8 mouse cellular contexts compared by ENCODE assay signal in the genomic region with DNA sequence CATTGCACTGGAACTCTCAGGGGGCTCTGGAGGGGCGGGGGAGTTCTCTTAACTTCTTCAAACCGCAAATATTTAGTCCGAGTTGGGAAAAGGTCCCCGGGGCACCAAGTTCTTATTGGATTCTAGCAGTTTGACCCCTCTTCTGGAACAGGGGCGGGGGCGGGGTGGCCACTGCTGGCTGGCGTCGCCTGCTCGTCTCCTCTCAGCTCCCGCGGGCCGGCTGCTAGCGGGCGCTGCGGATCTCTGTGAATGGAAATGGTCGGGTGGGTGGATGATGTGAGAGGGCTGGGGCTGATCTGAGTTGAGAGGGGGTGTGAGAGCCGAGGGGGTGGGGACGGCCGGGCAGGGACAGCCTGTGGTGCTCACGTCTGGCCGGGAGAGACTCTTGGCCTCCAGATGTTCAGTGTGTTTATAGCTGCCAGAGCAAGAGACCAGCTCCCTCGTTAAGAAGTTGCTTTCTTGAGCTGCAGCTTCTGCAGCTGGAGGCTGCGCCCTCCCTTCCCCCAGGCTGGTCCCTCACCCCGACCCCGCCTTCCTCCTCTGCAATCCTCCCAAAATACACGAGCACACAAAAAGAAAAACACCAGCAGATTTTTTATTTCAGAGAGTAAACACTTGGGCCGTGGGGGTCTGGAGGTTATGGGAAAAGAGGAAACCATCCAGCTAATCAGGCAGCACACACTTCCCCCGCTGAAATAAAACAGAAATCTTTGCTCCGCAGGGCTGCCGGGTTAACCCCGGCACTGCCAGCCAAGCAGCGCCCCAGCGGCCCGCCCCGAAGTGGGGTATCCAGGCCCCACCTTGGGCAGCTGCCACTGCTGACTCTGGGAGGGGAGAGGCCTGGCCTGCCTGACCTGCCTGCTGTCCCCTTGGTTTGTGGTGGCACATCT. TPM values are rescaled to one million over a fixed set of nuclear protein-coding genes. Genes with fewer than 3 reads are reported as not detected.
DNase-seq lines count a peak whose midpoint lies in the region; ATAC-seq and TF ChIP-seq lines count a peak whose summit lies in the region.

No protein-coding gene starts in this region.

- H3K9ac ChIP-seq in embryonic facial prominence, embryonic 12.5 days = 0 out of 2 replicates have a peak overlapping the region, but pooled peaks have one; percentile 19
- H3K9ac ChIP-seq in heart, embryonic 12.5 days = peak overlapping the region; percentile 55
- peak overlapping the region; percentile 35; the same call in 1 of the 2 replicates for H3K9ac ChIP-seq in neural tube, embryonic 12.5 days

- DNase-seq in layer of hippocampus, adult 2 months (ENCODE audit: low spot score in 2 of 2) = no peak
- DNase-seq in layer of hippocampus, adult 9-10 months (ENCODE audit: low spot score) = no peak
- DNase-seq in kidney, adult 9 months = peak; percentile 80
- peak; percentile 82 to 85 for DNase-seq in lung, adult 18-20 months
- DNase-seq in thymus, adult 18-20 months = peak; percentile 76 to 82

- TF ChIP-seq CTCF in layer of hippocampus, adult 2 months (conservative IDR thresholded peaks at IDR 0.05) = no peak

- H3K4me1 ChIP-seq in embryonic facial prominence, embryonic 12.5 days = peaks cover 54% of the 10 kb centered on the region
- H3K4me1 ChIP-seq in heart, embryonic 12.5 days (replicated peaks) = peaks cover 57% of the 10 kb centered on the region
- peaks cover 47% of the 10 kb centered on the region for H3K4me1 ChIP-seq in neural tube, embryonic 12.5 days

- peaks cover 11% of the 10 kb centered on the region for H3K27me3 ChIP-seq in embryonic facial prominence, embryonic 12.5 days
- no peaks in the 10 kb centered on the region for H3K27me3 ChIP-seq in heart, embryonic 12.5 days (replicated peaks)
- peaks cover 60% of the 10 kb centered on the region for H3K27me3 ChIP-seq in neural tube, embryonic 12.5 days (replicated peaks)

- under 1% methylated on average over 35 of the region's 35 CpGs for WGBS in embryonic facial prominence, embryonic 12.5 days
- under 1% methylated on average over 35 of the region's 35 CpGs for WGBS in heart, embryonic 12.5 days
- WGBS in neural tube, embryonic 12.5 days = under 1% methylated on average over 35 of the region's 35 CpGs

- peak overlapping the region; percentile 60; the same call in 1 of the 2 replicates for H3K27ac ChIP-seq in layer of hippocampus, adult 2 months
- H3K27ac ChIP-seq in embryonic facial prominence, embryonic 12.5 days = peak overlapping the region; percentile 78
- peak overlapping the region; percentile 91 for H3K27ac ChIP-seq in heart, embryonic 12.5 days (ENCODE audit: poor library complexity, severe bottlenecking)
- 0 out of 2 replicates have a peak overlapping the region, but pooled peaks have one; percentile 43 for H3K27ac ChIP-seq in neural tube, embryonic 12.5 days

- peak overlapping the region; percentile 23; the same call in 1 of the 2 replicates for H3K4me3 ChIP-seq in layer of hippocampus, adult 2 months
- peak overlapping the region; percentile 31 for H3K4me3 ChIP-seq in embryonic facial prominence, embryonic 12.5 days
- peak overlapping the region; percentile 40 for H3K4me3 ChIP-seq in heart, embryonic 12.5 days
- peak overlapping the region; percentile 29 for H3K4me3 ChIP-seq in neural tube, embryonic 12.5 days

- no peaks in the 10 kb centered on the region for H3K9me3 ChIP-seq in embryonic facial prominence, embryonic 12.5 days
- H3K9me3 ChIP-seq in heart, embryonic 12.5 days (replicated peaks) = no peaks in the 10 kb centered on the region
- H3K9me3 ChIP-seq in neural tube, embryonic 12.5 days = no peaks in the 10 kb centered on the region

- H3K36me3 ChIP-seq in embryonic facial prominence, embryonic 12.5 days = no peaks in the 10 kb centered on the region
- H3K36me3 ChIP-seq in heart, embryonic 12.5 days = no peaks in the 10 kb centered on the region
- no peaks in the 10 kb centered on the region for H3K36me3 ChIP-seq in neural tube, embryonic 12.5 days

- ATAC-seq in embryonic facial prominence, embryonic 12.5 days (ENCODE audit: insufficient number of reproducible peaks, insufficient read depth, low FRiP score, low TSS enrichment) = peak; percentile 76
- peak; percentile 84 for ATAC-seq in heart, embryonic 12.5 days (ENCODE audit: insufficient number of reproducible peaks, low FRiP score)
- ATAC-seq in neural tube, embryonic 12.5 days (ENCODE audit: low FRiP score, low read depth) = peak; percentile 70

- peak overlapping the region; percentile 62 for H3K4me2 ChIP-seq in embryonic facial prominence, embryonic 12.5 days (replicated peaks)
- H3K4me2 ChIP-seq in heart, embryonic 12.5 days = peak overlapping the region; percentile 75
- peak overlapping the region; percentile 73 for H3K4me2 ChIP-seq in neural tube, embryonic 12.5 days (replicated peaks)

RNA-seq across cellular contexts. Expression of gene Ets1, which starts 36.2 kb away (rescaled TPM):
- total RNA-seq in layer of hippocampus, adult 2 months (2021) = 10 to 100 TPM in 1 of 2 experiments, 1 to 10 TPM in 1; 9.9 to 12.2 TPM
- polyA plus RNA-seq in embryonic facial prominence, embryonic 12.5 days (2016; fragmentation: Nextera tagmentation; extraction: Ambion mirVana) = 43.7 and 46.0 TPM in 2 replicates
- polyA plus RNA-seq in heart, embryonic 12.5 days (2016; fragmentation: Nextera tagmentation; extraction: Ambion mirVana) = 65.6 and 68.1 TPM in 2 replicates
- polyA plus RNA-seq in neural tube, embryonic 12.5 days (2016; fragmentation: Nextera tagmentation; extraction: Ambion mirVana) = 32.8 and 36.6 TPM in 2 replicates

Comparison
In these comparisons a context has a peak if more than half of its experiments do, and no peak if none do; other contexts are left out.
1. DNase-seq: peak in kidney, adult 9 months (single experiment), lung, adult 18-20 months (2 of 2) and thymus, adult 18-20 months (2 of 2); none in layer of hippocampus, adult 2 months (0 of 2) and layer of hippocampus, adult 9-10 months (single experiment).
2. Peak in every context shown above with its lines, with median percentiles within 50 percentile points of each other: H3K27ac ChIP-seq, H3K4me3 ChIP-seq, ATAC-seq, H3K4me2 ChIP-seq and H3K9ac ChIP-seq.